Mouse (Mus musculus) myocyte (in vitro differentiated cells): Measurements from ENCODE around the gene Tmem139. TPM values are rescaled to one million over a fixed set of nuclear protein-coding genes. Genes with fewer than 3 reads are reported as not detected.

Source experiments
- H3K27me3 ChIP-seq: one replicate; pipeline ENCODE4 v1.6.1; 2011; ENCODE audit not compliant: control insufficient read depth, insufficient read depth, insufficient read length
- H3K36me3 ChIP-seq: one replicate; pipeline ENCODE4 v1.6.1; 2011; ENCODE audit not compliant: control insufficient read depth, insufficient read depth
- H3K4me2 ChIP-seq: one replicate; pipeline ENCODE4 v1.6.1; 2011; ENCODE audit warnings: low read depth, control low read depth
- H3K4me3 ChIP-seq: one replicate; pipeline ENCODE4 v1.5.1; 2011; ENCODE audit warnings: mild to moderate bottlenecking, control low read depth, moderate library complexity
- H3K79me2 ChIP-seq: one replicate; pipeline ENCODE4 v1.6.1; 2011; ENCODE audit not compliant: control insufficient read depth, insufficient read depth
- H3ac ChIP-seq: one replicate; pipeline ENCODE4 v1.6.1; 2011; ENCODE audit not compliant: control insufficient read depth, insufficient read length
- CEBPB ChIP-seq: IDR thresholded peaks from 2 replicates; pipeline ENCODE4 v1.6.1; 2011; ENCODE audit warnings: mild to moderate bottlenecking, moderate library complexity; ENCODE audit not compliant: poor library complexity, insufficient read depth, severe bottlenecking
- E2F4 ChIP-seq: IDR thresholded peaks from one replicate; pipeline ENCODE4 v1.6.1; 2011; ENCODE audit warnings: mild to moderate bottlenecking, control low read depth, moderate library complexity; ENCODE audit not compliant: insufficient read depth
- MAX ChIP-seq: IDR thresholded peaks from one replicate; pipeline ENCODE4 v1.6.1; 2011; ENCODE audit warnings: low read depth, mild to moderate bottlenecking, control low read depth
- MYOD1 ChIP-seq, 3 experiments: IDR thresholded peaks; one replicate each; pipeline ENCODE4 v1.6.1; 2011; ENCODE audit warnings: control low read depth in 2 of 3, low read depth in 2 of 3, mild to moderate bottlenecking in 2 of 3, moderate library complexity in 1 of 3; ENCODE audit not compliant: insufficient read length in 2 of 3, control insufficient read depth in 1 of 3
- MYOG ChIP-seq, 3 experiments: IDR thresholded peaks; one replicate each; pipeline ENCODE4 v1.6.1; 2011; ENCODE audit warnings: control low read depth in 2 of 3, low read depth in 2 of 3, mild to moderate bottlenecking in 2 of 3; ENCODE audit not compliant: insufficient read length in 2 of 3, control insufficient read depth in 1 of 3, insufficient read depth in 1 of 3
- POLR2A ChIP-seq: IDR thresholded peaks from one replicate; pipeline ENCODE4 v1.6.1; 2011; ENCODE audit warnings: low read depth, mild to moderate bottlenecking, control low read depth, moderate library complexity; ENCODE audit not compliant: insufficient read length
- POLR2AphosphoS2 ChIP-seq: IDR thresholded peaks from one replicate; pipeline ENCODE4 v1.6.1; 2011; ENCODE audit warnings: low read depth, control low read depth; ENCODE audit not compliant: insufficient read length
- REST ChIP-seq: IDR thresholded peaks from one replicate; pipeline ENCODE4 v1.6.1; 2011; ENCODE audit warnings: mild to moderate bottlenecking, control low read depth, moderate library complexity; ENCODE audit not compliant: insufficient read depth, insufficient read length
- SRF ChIP-seq: IDR thresholded peaks from one replicate; pipeline ENCODE4 v1.6.1; 2011; ENCODE audit warnings: low read depth; ENCODE audit not compliant: control insufficient read depth, insufficient read length
- TCF12 ChIP-seq: IDR thresholded peaks from one replicate; pipeline ENCODE4 v1.6.1; 2011; ENCODE audit warnings: mild to moderate bottlenecking, control low read depth; ENCODE audit not compliant: poor library complexity, insufficient read depth, severe bottlenecking
- TCF3 ChIP-seq: IDR thresholded peaks from one replicate; pipeline ENCODE4 v1.6.1; 2011; ENCODE audit warnings: low read depth, control low read depth; ENCODE audit not compliant: insufficient read length
- USF1 ChIP-seq: IDR thresholded peaks from one replicate; pipeline ENCODE4 v1.6.1; 2011; ENCODE audit warnings: low read depth, mild to moderate bottlenecking, control low read depth, moderate library complexity
- polyA plus RNA-seq: library from polyadenylated mRNA; unstranded; fragments of >200 nt; fragmentation: generic; extraction: Trizol; gene quantifications from one replicate; pipeline ENCODE4 v1.2.1, GENCODE M21; 2012; ENCODE audit warnings: missing spikeins

Tmem139 gene
- polyA plus RNA-seq, 1 experiment = not detected

- no peak overlapping the region for H3K4me3 ChIP-seq
- no peak for TF ChIP-seq MYOD1 (IDR thresholded peaks at IDR 0.05; ENCODE audit: control insufficient read depth in 1 of 3, insufficient read length in 2 of 3, low read depth in 2 of 3)
- H3K79me2 ChIP-seq = no peaks in the 10 kb centered on the region
- H3K36me3 ChIP-seq = peaks cover 2% of the 10 kb centered on the region
- no peaks in the 10 kb centered on the region for H3K27me3 ChIP-seq
- H3ac ChIP-seq = no peak overlapping the region
- H3K4me2 ChIP-seq = peak overlapping the region; percentile 0
Measured at GRCm38 (mm10) chr6:42287562-42287961, 25.8 kb downstream of the Tmem139 start.

- Histone ChIP-seq H3ac (no peak overlapping the region), H3K4me2 (no peak overlapping the region), H3K27me3 (no peaks in the 10 kb centered on the region), H3K79me2 (no peaks in the 10 kb centered on the region), H3K4me3 (no peak overlapping the region), H3K36me3 (no peaks in the 10 kb centered on the region)
- no peak for TF ChIP-seq CEBPB
- TF ChIP-seq MYOG (IDR thresholded peaks at IDR 0.05; ENCODE audit: control insufficient read depth in 1 of 3, insufficient read depth in 1 of 3, insufficient read length in 2 of 3, low read depth in 2 of 3) = no peak
- no peak for TF ChIP-seq POLR2A
- no peak for TF ChIP-seq TCF3
- no peak for TF ChIP-seq TCF12
- no peak for TF ChIP-seq MAX
- no peak for TF ChIP-seq SRF
- no peak for TF ChIP-seq E2F4
- TF ChIP-seq USF1 = no peak
- no peak for TF ChIP-seq REST
- no peak for TF ChIP-seq POLR2AphosphoS2
Measured at GRCm38 (mm10) chr6:42293327-42293726, 31.6 kb downstream of the Tmem139 start.

DNA sequence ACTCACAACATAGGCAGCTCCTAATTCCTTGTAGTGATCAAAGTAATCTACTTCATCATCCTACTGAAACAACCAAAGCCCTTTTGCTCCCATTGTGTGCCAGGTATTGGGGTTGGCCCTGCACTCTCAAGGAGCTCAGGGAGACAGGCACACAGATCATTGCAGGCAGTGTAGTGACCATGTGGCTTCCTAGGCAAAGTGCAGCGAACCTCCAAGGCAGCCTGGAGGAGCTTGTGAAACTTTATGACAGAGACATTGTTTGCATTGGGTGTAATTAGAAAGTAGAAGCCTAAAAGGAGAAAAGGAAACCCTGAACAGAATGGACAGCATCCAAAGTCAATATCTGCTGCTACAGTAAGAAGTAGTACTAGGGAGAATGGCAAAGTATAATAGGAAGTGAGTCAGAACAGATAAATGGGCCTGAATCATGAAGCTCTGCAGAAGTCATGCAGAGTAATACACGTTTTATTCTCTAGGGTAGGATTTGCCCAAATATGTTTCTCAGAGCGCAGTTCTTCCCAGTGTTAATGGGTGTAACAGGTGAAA is 33.9 kb downstream of the Tmem139 start:
- H3ac ChIP-seq = no peak overlapping the region
- no peaks in the 10 kb centered on the region for H3K79me2 ChIP-seq
- H3K27me3 ChIP-seq = no peaks in the 10 kb centered on the region
- no peak for TF ChIP-seq MYOG (IDR thresholded peaks at IDR 0.05; ENCODE audit: control insufficient read depth in 1 of 3, insufficient read depth in 1 of 3, insufficient read length in 2 of 3, low read depth in 2 of 3)
- H3K4me2 ChIP-seq = peak overlapping the region; percentile 45
- H3K36me3 ChIP-seq = no peaks in the 10 kb centered on the region
- no peak overlapping the region for H3K4me3 ChIP-seq

GRCm38 (mm10) chr6:42299362-42299761 is 37.6 kb downstream of the Tmem139 start:
- Histone ChIP-seq H3K4me3 (no peak overlapping the region), H3ac (no peak overlapping the region), H3K79me2 (no peaks in the 10 kb centered on the region), H3K27me3 (no peaks in the 10 kb centered on the region), H3K36me3 (no peaks in the 10 kb centered on the region), H3K4me2 (peak overlapping the region; percentile 68)
- TF ChIP-seq POLR2A (no peak), USF1 (peak; percentile 28), MAX (no peak)

DNA sequence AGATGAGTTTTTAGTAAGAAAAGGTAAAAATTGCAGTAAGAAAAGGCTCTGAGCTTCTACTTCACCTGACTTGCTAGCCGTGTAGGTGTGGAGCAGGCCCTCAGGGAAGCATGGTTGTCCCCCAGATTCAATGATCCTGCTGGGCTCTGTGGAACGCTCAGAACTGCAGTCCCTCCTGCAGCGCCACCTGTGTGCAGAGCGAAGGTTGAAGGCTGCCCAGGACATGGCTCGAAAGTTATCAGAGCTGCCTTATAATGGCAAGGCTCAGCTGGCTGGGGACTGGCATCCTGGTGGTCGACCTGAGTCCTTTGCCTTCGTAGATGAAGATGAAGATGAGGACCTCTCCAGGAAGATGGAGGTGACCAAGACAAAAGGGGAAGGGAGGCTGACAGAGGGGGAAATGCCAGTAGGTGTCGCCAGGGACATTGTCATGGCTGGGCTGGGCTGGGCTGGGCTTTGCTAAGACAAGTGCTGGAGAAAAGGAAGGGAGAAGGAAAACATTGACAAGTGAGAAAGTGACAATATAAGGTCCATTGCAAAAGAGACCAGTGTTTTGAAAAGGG is 48.1 kb downstream of the Tmem139 start:
- H3ac ChIP-seq = no peak overlapping the region
- no peak overlapping the region for H3K4me3 ChIP-seq
- H3K79me2 ChIP-seq = no peaks in the 10 kb centered on the region
- H3K27me3 ChIP-seq = no peaks in the 10 kb centered on the region
- TF ChIP-seq POLR2A (no peak), TCF12 (no peak), REST (no peak), MYOD1 (IDR thresholded peaks at IDR 0.05; ENCODE audit: control insufficient read depth in 1 of 3, insufficient read length in 2 of 3, low read depth in 2 of 3) (no peak), USF1 (no peak), POLR2AphosphoS2 (no peak), MYOG (IDR thresholded peaks at IDR 0.05; ENCODE audit: control insufficient read depth in 1 of 3, insufficient read depth in 1 of 3, insufficient read length in 2 of 3, low read depth in 2 of 3) (no peak), TCF3 (no peak), MAX (no peak), E2F4 (no peak), SRF (no peak), CEBPB (no peak)
- no peak overlapping the region for H3K4me2 ChIP-seq
- H3K36me3 ChIP-seq = no peaks in the 10 kb centered on the region
